Mouse (Mus musculus): ENCODE measurements at regions not wholly inside any gene's neighbourhood (a gene's known extent, or its start where the extent isn't known, plus 50 kb on each side); places are given as distances from the start of the nearest gene placed in this dataset.

DNA sequence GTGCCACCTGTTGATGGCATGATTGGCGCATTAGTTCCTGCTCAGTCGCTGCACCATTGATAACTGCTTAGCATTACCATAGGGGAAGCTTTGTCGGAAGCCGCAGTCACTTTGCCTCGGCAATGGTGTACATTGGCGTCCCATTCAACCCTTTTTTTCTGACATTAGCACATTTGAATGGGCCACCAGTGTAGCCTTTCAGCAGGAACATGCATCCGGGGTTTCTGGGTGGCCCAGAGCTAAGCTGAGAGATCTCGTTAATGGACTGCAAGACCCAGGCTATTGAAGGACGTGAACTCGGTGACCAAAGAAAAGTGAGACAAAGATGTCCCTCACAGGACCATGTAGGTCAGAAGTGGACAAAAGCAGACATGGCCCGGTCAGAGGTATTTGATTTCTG, 97.3 kb downstream of the Brms1l start:
- TF ChIP-seq POLR2A (IDR thresholded peaks at IDR 0.05; ENCODE audit: low read depth, low read length) (no peak), CTCF (IDR thresholded peaks at IDR 0.05; ENCODE audit: borderline replicate concordance, insufficient read depth, low read length) (no peak)

Measured in embryonic fibroblast, embryonic 13.5 days (primary cell).